Mouse (Mus musculus): ENCODE results near the gene Pank3. TPM values are rescaled to one million over a fixed set of nuclear protein-coding genes. Genes with fewer than 3 reads are reported as not detected.
A peak's percentile ranks its signal among the peaks of the same experiment; 100 is the strongest.

Gene Pank3
- total RNA-seq (2014; fragmentation: Nextera tagmentation) (32.6 and 36.7 TPM in 2 replicates), total RNA-seq (2017) (67.7 and 73.0 TPM in 2 replicates), polyA plus RNA-seq (2012) (2.9 and 3.2 TPM in 2 replicates)

- Histone ChIP-seq H3K4me3 (ENCODE audit: low read depth, low read length) (peak within 1 kb of the TSS; percentile 88), H3K27me3 (ENCODE audit: insufficient read depth, low read length) (0 out of 2 replicates have a peak, but pooled peaks cover 3% of the 10 kb centered on the region), H3K4me1 (ENCODE audit: insufficient read depth, low read depth, low read length) (peaks cover 28% of the 10 kb centered on the region), H3K36me3 (replicated peaks) (peaks cover 9% of the 10 kb centered on the region), H3K9me3 (replicated peaks) (0 out of 2 replicates have a peak, but pooled peaks cover 5% of the 10 kb centered on the region)
- ATAC-seq (ENCODE audit: extremely low read depth, insufficient number of reproducible peaks, low FRiP score, poor library complexity, severe bottlenecking) (peak; percentile 97), DNase-seq (ENCODE audit: low spot score) (peak; percentile 97)
- TF ChIP-seq CTCF (IDR thresholded peaks at IDR 0.05; ENCODE audit: low read depth, low read length) (no peak), TAL1 (conservative IDR thresholded peaks at IDR 0.05; ENCODE audit: low read depth, low read length) (no peak)
Measured at GRCm38 (mm10) chr11:35769188-35769745, at the start of gene Pank3. Gene Pank3, plus strand, starts transcription at chr11:35769484.

GRCm38 (mm10) chr11:35723876-35724275 lies 45.4 kb upstream of the Pank3 start:
- H3K4me3 ChIP-seq (ENCODE audit: low read depth, low read length): no peak overlapping the region
- TF ChIP-seq GATA1 (IDR thresholded peaks at IDR 0.05; ENCODE audit: borderline replicate concordance, low read length): no peak
- TF ChIP-seq TAL1 (conservative IDR thresholded peaks at IDR 0.05; ENCODE audit: low read depth, low read length): no peak
- no peak for TF ChIP-seq CTCF (IDR thresholded peaks at IDR 0.05; ENCODE audit: low read depth, low read length)
- TF ChIP-seq GATA2 (IDR thresholded peaks at IDR 0.05; ENCODE audit: borderline replicate concordance, low read depth, low read length): no peak
- no peak for TF ChIP-seq POLR2AphosphoS5 (IDR thresholded peaks at IDR 0.05; ENCODE audit: insufficient replicate concordance, low read depth, low read length)
- no peaks in the 10 kb centered on the region for H3K36me3 ChIP-seq (replicated peaks)
- DNase-seq (ENCODE audit: low spot score): no peak
- ATAC-seq (ENCODE audit: extremely low read depth, insufficient number of reproducible peaks, low FRiP score, poor library complexity, severe bottlenecking): no peak
- H3K9me3 ChIP-seq (replicated peaks): 0 out of 2 replicates have a peak, but pooled peaks cover 2% of the 10 kb centered on the region
- no peaks in the 10 kb centered on the region for H3K27me3 ChIP-seq (ENCODE audit: insufficient read depth, low read length)
- H3K4me1 ChIP-seq (ENCODE audit: insufficient read depth, low read depth, low read length): no peaks in the 10 kb centered on the region

DNA sequence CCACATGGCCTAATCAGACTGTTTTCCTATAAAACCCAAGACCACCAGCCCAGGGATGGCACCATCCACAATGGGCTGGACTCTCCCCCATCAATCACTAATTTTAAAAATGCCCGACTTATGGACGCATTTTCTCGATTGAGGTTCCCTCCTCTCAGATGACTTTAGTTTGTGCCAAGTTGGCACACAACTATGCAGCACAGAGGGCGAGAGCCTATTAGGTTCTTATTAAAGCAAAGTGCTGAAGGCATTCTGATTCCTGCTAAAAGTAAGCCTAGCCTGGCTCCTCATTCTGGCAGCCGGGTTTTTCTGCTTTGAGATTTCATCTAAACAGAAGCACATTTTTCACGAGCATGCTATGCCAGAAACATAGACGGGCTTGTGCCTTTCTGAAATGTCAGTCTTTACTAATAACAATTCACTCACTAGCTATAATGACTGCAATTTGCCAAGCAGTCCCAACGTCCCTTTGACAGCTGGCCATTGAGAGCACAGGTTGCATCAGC lies 42.9 kb upstream of the Pank3 start:
- no peak for DNase-seq (ENCODE audit: low spot score)

GRCm38 (mm10) chr11:35728200-35728599 lies 41.1 kb upstream of the Pank3 start:
- TF ChIP-seq POLR2AphosphoS5 (IDR thresholded peaks at IDR 0.05; ENCODE audit: insufficient replicate concordance, low read depth, low read length) (no peak), CTCF (IDR thresholded peaks at IDR 0.05; ENCODE audit: low read depth, low read length) (no peak), GATA2 (IDR thresholded peaks at IDR 0.05; ENCODE audit: borderline replicate concordance, low read depth, low read length) (no peak), GATA1 (IDR thresholded peaks at IDR 0.05; ENCODE audit: borderline replicate concordance, low read length) (no peak), TAL1 (conservative IDR thresholded peaks at IDR 0.05; ENCODE audit: low read depth, low read length) (no peak)

More for the DNA sequence above, 42.9 kb upstream of the Pank3 start:
- H3K27me3 ChIP-seq (ENCODE audit: insufficient read depth, low read length): no peaks in the 10 kb centered on the region
- no peaks in the 10 kb centered on the region for H3K4me1 ChIP-seq (ENCODE audit: insufficient read depth, low read depth, low read length)
- H3K9me3 ChIP-seq (replicated peaks): 0 out of 2 replicates have a peak, but pooled peaks cover 2% of the 10 kb centered on the region
- no peaks in the 10 kb centered on the region for H3K36me3 ChIP-seq (replicated peaks)
- H3K4me3 ChIP-seq (ENCODE audit: low read depth, low read length): no peak overlapping the region
- TF ChIP-seq POLR2AphosphoS5 (IDR thresholded peaks at IDR 0.05; ENCODE audit: insufficient replicate concordance, low read depth, low read length) (no peak), GATA2 (IDR thresholded peaks at IDR 0.05; ENCODE audit: borderline replicate concordance, low read depth, low read length) (no peak), CTCF (IDR thresholded peaks at IDR 0.05; ENCODE audit: low read depth, low read length) (no peak), GATA1 (IDR thresholded peaks at IDR 0.05; ENCODE audit: borderline replicate concordance, low read length) (no peak), TAL1 (conservative IDR thresholded peaks at IDR 0.05; ENCODE audit: low read depth, low read length) (no peak)
- no peak for ATAC-seq (ENCODE audit: extremely low read depth, insufficient number of reproducible peaks, low FRiP score, poor library complexity, severe bottlenecking)

DNA sequence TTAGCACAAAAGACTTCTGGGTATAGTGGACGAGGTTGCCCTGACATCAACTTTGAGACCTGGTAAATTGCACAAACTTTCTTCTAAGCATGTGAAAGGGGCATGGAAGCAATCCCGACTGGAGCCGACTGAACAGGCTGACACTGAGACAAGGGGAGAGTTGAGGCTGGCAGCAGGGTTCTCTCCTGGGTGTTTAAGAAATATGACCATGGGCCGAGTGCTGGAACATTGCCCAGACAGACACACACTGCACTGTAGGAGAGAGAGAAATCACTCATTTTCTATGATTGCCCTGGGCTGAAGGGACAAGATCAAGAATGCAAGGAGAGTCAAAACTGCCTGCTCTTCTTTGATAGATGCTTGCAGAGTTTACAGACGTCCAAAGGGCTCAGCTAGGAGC lies 40.1 kb upstream of the Pank3 start:
- TF ChIP-seq GATA2 (IDR thresholded peaks at IDR 0.05; ENCODE audit: borderline replicate concordance, low read depth, low read length) (no peak), CTCF (IDR thresholded peaks at IDR 0.05; ENCODE audit: low read depth, low read length) (no peak), GATA1 (IDR thresholded peaks at IDR 0.05; ENCODE audit: borderline replicate concordance, low read length) (no peak), TAL1 (conservative IDR thresholded peaks at IDR 0.05; ENCODE audit: low read depth, low read length) (no peak), POLR2AphosphoS5 (IDR thresholded peaks at IDR 0.05; ENCODE audit: insufficient replicate concordance, low read depth, low read length) (no peak)
- Histone ChIP-seq H3K4me1 (ENCODE audit: insufficient read depth, low read depth, low read length) (no peaks in the 10 kb centered on the region), H3K4me3 (ENCODE audit: low read depth, low read length) (no peak overlapping the region), H3K9me3 (replicated peaks) (0 out of 2 replicates have a peak, but pooled peaks cover 2% of the 10 kb centered on the region), H3K27me3 (ENCODE audit: insufficient read depth, low read length) (no peaks in the 10 kb centered on the region), H3K36me3 (replicated peaks) (no peaks in the 10 kb centered on the region)
- ATAC-seq (ENCODE audit: extremely low read depth, insufficient number of reproducible peaks, low FRiP score, poor library complexity, severe bottlenecking) (no peak), DNase-seq (ENCODE audit: low spot score) (no peak)

More at GRCm38 (mm10) chr11:35728200-35728599, 41.1 kb upstream of the Pank3 start:
- Histone ChIP-seq H3K27me3 (ENCODE audit: insufficient read depth, low read length) (no peaks in the 10 kb centered on the region), H3K4me3 (ENCODE audit: low read depth, low read length) (no peak overlapping the region), H3K9me3 (replicated peaks) (0 out of 2 replicates have a peak, but pooled peaks cover 2% of the 10 kb centered on the region), H3K36me3 (replicated peaks) (no peaks in the 10 kb centered on the region), H3K4me1 (ENCODE audit: insufficient read depth, low read depth, low read length) (no peaks in the 10 kb centered on the region)
- ATAC-seq (ENCODE audit: extremely low read depth, insufficient number of reproducible peaks, low FRiP score, poor library complexity, severe bottlenecking) (no peak), DNase-seq (ENCODE audit: low spot score) (no peak)

DNA sequence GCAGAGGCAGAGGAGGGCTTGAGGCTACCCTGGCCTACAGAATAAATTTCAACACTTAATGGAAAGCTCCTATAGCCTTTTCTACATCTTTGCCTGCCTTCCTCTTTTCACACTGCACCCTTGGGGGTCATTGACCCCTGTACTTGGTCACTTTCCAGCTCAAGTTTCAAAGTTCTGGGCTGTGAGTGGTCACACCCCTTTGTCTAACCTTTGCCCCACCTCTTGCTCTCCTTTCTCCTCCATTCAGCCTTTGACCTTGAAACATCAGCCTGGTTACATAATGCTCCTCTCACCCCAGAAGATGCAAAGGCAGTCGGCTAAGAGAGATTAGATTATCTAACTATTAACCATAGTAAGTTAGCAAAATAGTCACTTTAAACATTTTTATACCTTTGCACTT lies 36.9 kb upstream of the Pank3 start:
- H3K4me1 ChIP-seq (ENCODE audit: insufficient read depth, low read depth, low read length): no peaks in the 10 kb centered on the region

More for the DNA sequence above, 36.9 kb upstream of the Pank3 start:
- Histone ChIP-seq H3K4me3 (ENCODE audit: low read depth, low read length) (no peak overlapping the region), H3K36me3 (replicated peaks) (no peaks in the 10 kb centered on the region), H3K27me3 (ENCODE audit: insufficient read depth, low read length) (no peaks in the 10 kb centered on the region), H3K9me3 (replicated peaks) (no peaks in the 10 kb centered on the region)
- TF ChIP-seq POLR2AphosphoS5 (IDR thresholded peaks at IDR 0.05; ENCODE audit: insufficient replicate concordance, low read depth, low read length) (no peak), TAL1 (conservative IDR thresholded peaks at IDR 0.05; ENCODE audit: low read depth, low read length) (no peak), GATA1 (IDR thresholded peaks at IDR 0.05; ENCODE audit: borderline replicate concordance, low read length) (no peak), CTCF (IDR thresholded peaks at IDR 0.05; ENCODE audit: low read depth, low read length) (no peak), GATA2 (IDR thresholded peaks at IDR 0.05; ENCODE audit: borderline replicate concordance, low read depth, low read length) (no peak)
- no peak for ATAC-seq (ENCODE audit: extremely low read depth, insufficient number of reproducible peaks, low FRiP score, poor library complexity, severe bottlenecking)
- DNase-seq (ENCODE audit: low spot score): no peak
